Mouse (Mus musculus) kidney, embryonic 14.5 days (tissue): ENCODE data around the gene Zfp853. TPM values are rescaled to one million over a fixed set of nuclear protein-coding genes. Genes with fewer than 3 reads are reported as not detected.

Experiments used
- ATAC-seq: fragments of 200-750 bp; cut with Nextera tagmentation; 2 replicates; pipeline ENCODE4 v1.8.0; 2017; ENCODE audit warnings: moderate number of reproducible peaks, mild to moderate bottlenecking, moderate TSS enrichment, moderate library complexity; ENCODE audit not compliant: low FRiP score, low TSS enrichment
- H3K27ac ChIP-seq: fragments of 300-500 bp; sonication (generic); 2 replicates; pipeline ENCODE4 v1.5.1; 2014; ENCODE audit warnings: low read depth, mild to moderate bottlenecking, low read length, moderate library complexity, mixed read lengths
- H3K27me3 ChIP-seq: fragments of 300-500 bp; sonication (generic); 2 replicates; pipeline ENCODE4 v1.6.1; 2014; ENCODE audit warnings: mild to moderate bottlenecking, low read length; ENCODE audit not compliant: control insufficient read depth, insufficient read depth
- H3K36me3 ChIP-seq: fragments of 300-500 bp; sonication (generic); 2 replicates; pipeline ENCODE4 v1.6.1; 2014; ENCODE audit warnings: low read length, mixed read lengths; ENCODE audit not compliant: control insufficient read depth, insufficient read depth
- H3K4me1 ChIP-seq: fragments of 300-500 bp; sonication (generic); 2 replicates; pipeline ENCODE4 v1.6.1; 2014; ENCODE audit warnings: low read length, mixed read lengths; ENCODE audit not compliant: control insufficient read depth, insufficient read depth
- H3K4me2 ChIP-seq: fragments of 300-500 bp; sonication (generic); replicated peaks from 2 replicates; pipeline ENCODE4 v1.6.1; 2014; ENCODE audit warnings: low read depth, mild to moderate bottlenecking, low read length
- H3K4me3 ChIP-seq: fragments of 300-500 bp; sonication (generic); 2 replicates; pipeline ENCODE4 v1.5.1; 2014; ENCODE audit warnings: mild to moderate bottlenecking, low read length
- H3K9ac ChIP-seq: fragments of 300-500 bp; sonication (generic); 2 replicates; pipeline ENCODE4 v1.6.1; 2014; ENCODE audit warnings: low read depth, mild to moderate bottlenecking, low read length, moderate library complexity
- H3K9me3 ChIP-seq: fragments of 300-500 bp; sonication (generic); 2 replicates; pipeline ENCODE4 v1.6.1; 2016; ENCODE audit warnings: low read length; ENCODE audit not compliant: control insufficient read depth
- WGBS: fragments of 180-500 bp; shearing (Covaris S2); extraction: QIAGEN DNeasy Blood & Tissue Kit; methylation state at CpG from one replicate; pipeline ENCODE4 v1.1.7; 2014; 5-methylcytosine and 5-hydroxymethylcytosine counted together
- polyA plus RNA-seq: library from polyadenylated mRNA; unstranded; fragments of >200 nt; fragmentation: Nextera tagmentation; extraction: Ambion mirVana; gene quantifications from 2 replicates; pipeline ENCODE4 v1.2.1, GENCODE M21; 2014

Zfp853 gene
- polyA plus RNA-seq, 1 experiment from 2014 or later: 0.08 TPM

GRCm38 (mm10) chr5:143287774-143288328 is 5.6 kb downstream of the Zfp853 start:
- Histone ChIP-seq H3K4me1 (peaks cover 5% of the 10 kb centered on the region; the same call in 1 of the 2 replicates), H3K27ac (no peak overlapping the region), H3K4me3 (peak overlapping the region; percentile 29), H3K9me3 (no peaks in the 10 kb centered on the region), H3K9ac (peak overlapping the region; percentile 35; the same call in 1 of the 2 replicates), H3K27me3 (peaks cover 58% of the 10 kb centered on the region), H3K36me3 (no peaks in the 10 kb centered on the region), H3K4me2 (peak overlapping the region; percentile 49)
- WGBS: 1% methylated on average over 47 of the region's 48 CpGs
- ATAC-seq: peak; percentile 30; the same call in 1 of the 2 replicates

- no peaks in the 10 kb centered on the region for H3K36me3 ChIP-seq
- ATAC-seq: no peak
- H3K9ac ChIP-seq: no peak overlapping the region
- WGBS: 57% methylated on average over 6 of the region's 6 CpGs
- H3K27me3 ChIP-seq: peaks cover 42% of the 10 kb centered on the region
- H3K4me1 ChIP-seq: no peaks in the 10 kb centered on the region
- H3K4me3 ChIP-seq: no peak overlapping the region
- H3K4me2 ChIP-seq: no peak overlapping the region
- no peak overlapping the region for H3K27ac ChIP-seq
- H3K9me3 ChIP-seq: no peaks in the 10 kb centered on the region
Measured at GRCm38 (mm10) chr5:143284762-143285161, 8.7 kb downstream of the Zfp853 start.

GRCm38 (mm10) chr5:143279247-143279646 is 14.2 kb downstream of the Zfp853 start:
- WGBS: 45% methylated on average over 8 of the region's 10 CpGs
- Histone ChIP-seq H3K27ac (no peak overlapping the region), H3K4me2 (no peak overlapping the region), H3K36me3 (no peaks in the 10 kb centered on the region), H3K27me3 (no peaks in the 10 kb centered on the region; the same call in 1 of the 2 replicates), H3K9me3 (no peaks in the 10 kb centered on the region), H3K4me3 (no peak overlapping the region), H3K4me1 (no peaks in the 10 kb centered on the region), H3K9ac (no peak overlapping the region)
- ATAC-seq: 0 out of 2 replicates have a peak, but pooled peaks have one; percentile 28

- Histone ChIP-seq H3K27ac (no peak overlapping the region), H3K4me3 (no peak overlapping the region), H3K36me3 (no peaks in the 10 kb centered on the region), H3K27me3 (no peaks in the 10 kb centered on the region; the same call in 1 of the 2 replicates), H3K4me1 (no peaks in the 10 kb centered on the region), H3K4me2 (no peak overlapping the region), H3K9ac (no peak overlapping the region), H3K9me3 (no peaks in the 10 kb centered on the region)
- ATAC-seq: no peak
- whole genome bisulfite sequencing: 48% methylated on average over 5 of the region's 5 CpGs
Measured at GRCm38 (mm10) chr5:143275761-143276160, 17.7 kb downstream of the Zfp853 start.

- ATAC-seq: no peak
- Histone ChIP-seq H3K27me3 (no peaks in the 10 kb centered on the region), H3K9me3 (no peaks in the 10 kb centered on the region), H3K4me2 (no peak overlapping the region), H3K27ac (no peak overlapping the region), H3K9ac (no peak overlapping the region), H3K4me1 (peaks cover 6% of the 10 kb centered on the region), H3K36me3 (no peaks in the 10 kb centered on the region), H3K4me3 (no peak overlapping the region)
- WGBS: 93% methylated on average over 16 of the region's 16 CpGs
Measured at GRCm38 (mm10) chr5:143272540-143273330, 20.7 kb downstream of the Zfp853 start.

GRCm38 (mm10) chr5:143272108-143272507 is 21.3 kb downstream of the Zfp853 start:
- WGBS: 64% methylated on average over 3 of the region's 3 CpGs
- Histone ChIP-seq H3K4me3 (no peak overlapping the region), H3K27ac (no peak overlapping the region), H3K27me3 (no peaks in the 10 kb centered on the region), H3K9me3 (no peaks in the 10 kb centered on the region), H3K9ac (no peak overlapping the region), H3K4me1 (peaks cover 6% of the 10 kb centered on the region), H3K36me3 (no peaks in the 10 kb centered on the region), H3K4me2 (no peak overlapping the region)
- ATAC-seq: no peak

GRCm38 (mm10) chr5:143271642-143272041 is 21.8 kb downstream of the Zfp853 start:
- Histone ChIP-seq H3K4me2 (no peak overlapping the region), H3K27me3 (no peaks in the 10 kb centered on the region), H3K9ac (no peak overlapping the region), H3K36me3 (no peaks in the 10 kb centered on the region), H3K27ac (no peak overlapping the region), H3K4me1 (peaks cover 6% of the 10 kb centered on the region), H3K9me3 (no peaks in the 10 kb centered on the region), H3K4me3 (no peak overlapping the region)
- 88% methylated on average over 6 of the region's 6 CpGs for WGBS
- ATAC-seq: no peak

GRCm38 (mm10) chr5:143270151-143270519 is 23.3 kb downstream of the Zfp853 start:
- H3K9me3 ChIP-seq: no peaks in the 10 kb centered on the region
- peak overlapping the region; percentile 89 for H3K4me2 ChIP-seq
- no peaks in the 10 kb centered on the region for H3K27me3 ChIP-seq
- no peak for ATAC-seq
- no peaks in the 10 kb centered on the region for H3K36me3 ChIP-seq
- H3K27ac ChIP-seq: no peak overlapping the region
- peaks cover 6% of the 10 kb centered on the region for H3K4me1 ChIP-seq
- H3K4me3 ChIP-seq: peak overlapping the region; percentile 89
- peak overlapping the region; percentile 93 for H3K9ac ChIP-seq
- WGBS: 3% methylated on average over 12 of the region's 12 CpGs
